Mouse (Mus musculus) liver, embryonic 14.5 days (tissue): ENCODE measurements around the gene Foxn3. TPM values are rescaled to one million over a fixed set of nuclear protein-coding genes. Genes with fewer than 3 reads are reported as not detected.

Source experiments
- ATAC-seq: fragments of 200-750 bp; cut with Nextera tagmentation; 2 replicates; pipeline ENCODE4 v1.8.0; 2017; ENCODE audit warnings: moderate number of reproducible peaks, mild to moderate bottlenecking, moderate library complexity; ENCODE audit not compliant: insufficient read depth
- DNase-seq, 3 experiments: peaks; one replicate each; pipeline ENCODE4 v3.0.0-alpha.2; 2012 to 2013; ENCODE audit warnings: low read depth in 3 of 3, low spot score in 3 of 3
- H3K27ac ChIP-seq: fragments of 300-500 bp; sonication (generic); 2 replicates; pipeline ENCODE4 v1.5.1; 2014; ENCODE audit warnings: moderate library complexity, mild to moderate bottlenecking, control low read depth, inconsistent platforms
- H3K27me3 ChIP-seq: fragments of 300-500 bp; sonication (generic); 2 replicates; pipeline ENCODE4 v1.6.1; 2014; ENCODE audit warnings: mild to moderate bottlenecking, low read length, moderate library complexity; ENCODE audit not compliant: control insufficient read depth, insufficient read depth
- H3K36me3 ChIP-seq: fragments of 300-500 bp; sonication (generic); replicated peaks from 2 replicates; pipeline ENCODE4 v1.6.1; 2014; ENCODE audit warnings: low read depth; ENCODE audit not compliant: control insufficient read depth, insufficient read depth
- H3K4me1 ChIP-seq, 2 experiments: fragments of 200-500 bp in 1 of 2; fragments of 300-500 bp in 1 of 2; sonication (generic) in 1 of 2; replicated peaks; 2 replicates each; pipeline ENCODE4 v1.6.1; 2012 to 2014; ENCODE audit warnings: antibody characterized with exemption in 1 of 2, inconsistent platforms in 1 of 2, low read length in 1 of 2; ENCODE audit not compliant: control insufficient read depth in 2 of 2, insufficient read depth in 2 of 2
- H3K4me2 ChIP-seq: fragments of 300-500 bp; sonication (generic); 2 replicates; pipeline ENCODE4 v1.6.1; 2014; ENCODE audit warnings: low read depth, mild to moderate bottlenecking, control low read depth, moderate library complexity
- H3K4me3 ChIP-seq, 2 experiments: fragments of 200-500 bp in 1 of 2; fragments of 300-500 bp in 1 of 2; sonication (generic) in 1 of 2; 2 replicates each; pipeline ENCODE4 v1.5.1; 2012 to 2014; ENCODE audit warnings: low read depth in 2 of 2, low read length in 2 of 2, mild to moderate bottlenecking in 2 of 2, control low read depth in 1 of 2, inconsistent platforms in 1 of 2, moderate library complexity in 1 of 2; ENCODE audit not compliant: insufficient read depth in 1 of 2
- H3K9ac ChIP-seq: fragments of 300-500 bp; sonication (generic); replicated peaks from 2 replicates; pipeline ENCODE4 v1.6.1; 2014; ENCODE audit warnings: mild to moderate bottlenecking, control low read depth, moderate library complexity
- H3K9me3 ChIP-seq: fragments of 300-500 bp; sonication (generic); 2 replicates; pipeline ENCODE4 v1.6.1; 2016; ENCODE audit warnings: low read length, mixed read lengths; ENCODE audit not compliant: control insufficient read depth
- CTCF ChIP-seq: IDR thresholded peaks from 2 replicates; pipeline ENCODE4 v1.5.1; 2016; ENCODE audit warnings: antibody characterized with exemption, low read depth, control low read depth
- EP300 ChIP-seq: IDR thresholded peaks from 2 replicates; pipeline ENCODE4 v1.6.1; 2016; ENCODE audit warnings: antibody characterized with exemption, low read depth
- WGBS: fragments of 180-500 bp; shearing (Covaris S2); extraction: QIAGEN DNeasy Blood & Tissue Kit; methylation state at CpG from one replicate; pipeline ENCODE4 v1.1.7; 2014; ENCODE audit not compliant: insufficient replicate concordance; 5-methylcytosine and 5-hydroxymethylcytosine counted together
- polyA plus RNA-seq, 2 experiments: library from polyadenylated mRNA; depleted of rRNA in 1 of 2; stranded (reverse) in 1 of 2; unstranded in 1 of 2; fragments of >200 nt; fragmentation: Nextera tagmentation in 1 of 2; extraction: Ambion mirVana in 1 of 2; gene quantifications; 2 replicates each; pipeline versions ENCODE4 v1.2.1 to v1.2.3; 2012 to 2014

The Foxn3 gene
- polyA plus RNA-seq, 2 experiments, result 2.7 to 13.6 TPM

GRCm38 (mm10) chr12:99221087-99221846, 342.1 kb downstream of the Foxn3 start:
- Histone ChIP-seq H3K4me2 (no peak overlapping the region), H3K27me3 (no peaks in the 10 kb centered on the region), H3K4me3 (no peak overlapping the region), H3K36me3 (no peaks in the 10 kb centered on the region), H3K9ac (no peak overlapping the region), H3K4me1 (no peaks in the 10 kb centered on the region), H3K9me3 (no peaks in the 10 kb centered on the region), H3K27ac (no peak overlapping the region)
- ATAC-seq (no peak), DNase-seq (no peak)
- WGBS, result 73% methylated on average over 15 of the region's 15 CpGs
- TF ChIP-seq CTCF, result no peak
- no peak for TF ChIP-seq EP300

GRCm38 (mm10) chr12:99220333-99220732, 343.0 kb downstream of the Foxn3 start:
- ATAC-seq, result no peak
- no peak overlapping the region for H3K4me3 ChIP-seq
- no peaks in the 10 kb centered on the region for H3K4me1 ChIP-seq
- TF ChIP-seq CTCF (no peak), EP300 (no peak)
- no peaks in the 10 kb centered on the region for H3K9me3 ChIP-seq
- H3K4me2 ChIP-seq, result no peak overlapping the region
- no peak overlapping the region for H3K9ac ChIP-seq
- H3K27ac ChIP-seq, result no peak overlapping the region
- DNase-seq, result no peak
- no peaks in the 10 kb centered on the region for H3K27me3 ChIP-seq
- WGBS, result 81% methylated on average over 8 of the region's 8 CpGs
- no peaks in the 10 kb centered on the region for H3K36me3 ChIP-seq

DNA sequence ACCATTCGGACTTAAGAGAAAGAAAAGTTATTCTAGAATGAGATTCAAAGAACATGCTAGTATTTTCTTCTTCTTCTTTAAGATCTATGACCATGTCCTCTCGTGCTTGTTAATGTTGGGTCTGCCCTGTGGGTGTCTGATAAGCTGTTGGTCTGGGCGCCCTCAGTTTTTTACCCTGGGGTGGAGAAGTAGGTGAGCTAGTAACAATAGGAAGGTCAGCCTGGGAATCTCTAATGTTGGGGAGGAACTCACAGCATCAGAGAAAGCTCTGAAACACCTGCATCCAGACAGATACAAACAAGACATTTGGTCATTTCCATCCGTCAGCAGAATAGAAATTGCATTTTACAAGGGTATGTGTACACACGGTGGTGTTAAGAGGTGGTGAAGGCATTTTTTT, 343.6 kb downstream of the Foxn3 start:
- Histone ChIP-seq H3K9me3 (no peaks in the 10 kb centered on the region), H3K4me3 (no peak overlapping the region), H3K9ac (no peak overlapping the region), H3K4me2 (no peak overlapping the region), H3K27ac (no peak overlapping the region), H3K36me3 (no peaks in the 10 kb centered on the region), H3K4me1 (no peaks in the 10 kb centered on the region), H3K27me3 (no peaks in the 10 kb centered on the region)
- TF ChIP-seq CTCF (no peak), EP300 (no peak)
- no peak for DNase-seq
- 59% methylated on average over 5 of the region's 5 CpGs for WGBS
- ATAC-seq, result no peak

- DNase-seq (no peak), ATAC-seq (no peak)
- Histone ChIP-seq H3K4me1 (no peaks in the 10 kb centered on the region), H3K9ac (no peak overlapping the region), H3K4me2 (no peak overlapping the region), H3K9me3 (no peaks in the 10 kb centered on the region), H3K27ac (no peak overlapping the region), H3K27me3 (no peaks in the 10 kb centered on the region), H3K36me3 (no peaks in the 10 kb centered on the region), H3K4me3 (no peak overlapping the region)
- no peak for TF ChIP-seq CTCF
- TF ChIP-seq EP300, result no peak
- WGBS, result 71% methylated on average over 7 of the region's 7 CpGs
These were observed 346.2 kb downstream of the Foxn3 start for GRCm38 (mm10) chr12:99217145-99217698.

DNA sequence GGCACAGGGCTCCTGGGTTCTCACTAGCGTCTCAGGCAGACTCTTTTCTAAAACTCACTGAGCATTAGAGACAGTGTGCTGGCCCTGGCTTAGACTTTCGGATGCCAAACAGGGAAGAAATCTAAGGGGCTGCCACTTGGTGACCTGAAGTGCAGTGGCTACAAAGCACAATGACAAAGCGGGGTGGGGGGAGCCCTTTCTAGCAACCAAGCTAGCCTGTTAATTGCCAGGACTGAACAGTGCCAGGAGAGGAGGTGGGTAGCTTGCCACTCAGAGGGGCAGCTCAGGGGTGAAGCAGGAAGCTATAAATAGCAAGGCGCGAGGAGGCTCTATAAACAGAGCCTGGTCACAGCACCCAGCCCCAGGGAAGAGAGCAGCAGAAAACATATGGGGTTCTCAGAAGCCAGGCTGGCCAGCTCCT, 347.0 kb downstream of the Foxn3 start:
- no peaks in the 10 kb centered on the region for H3K36me3 ChIP-seq
- no peak overlapping the region for H3K27ac ChIP-seq
- ATAC-seq (no peak), DNase-seq (no peak)
- H3K9me3 ChIP-seq, result no peaks in the 10 kb centered on the region
- H3K4me3 ChIP-seq, result no peak overlapping the region
- 73% methylated on average over 5 of the region's 5 CpGs for WGBS
- H3K4me1 ChIP-seq, result no peaks in the 10 kb centered on the region
- no peak overlapping the region for H3K4me2 ChIP-seq
- H3K27me3 ChIP-seq, result no peaks in the 10 kb centered on the region
- TF ChIP-seq EP300 (no peak), CTCF (no peak)
- no peak overlapping the region for H3K9ac ChIP-seq
